Mouse (Mus musculus): ENCODE data around the gene Il13. TPM values are rescaled to one million over a fixed set of nuclear protein-coding genes. Genes with fewer than 3 reads are reported as not detected.

Gene Il13
- total and polyA plus RNA-seq, 3 experiments: not detected

GRCm38 (mm10) chr11:53627859-53628258, 6.6 kb downstream of the Il13 start:
- Histone ChIP-seq H3K4me3 (ENCODE audit: control insufficient read depth in 1 of 2, insufficient read depth in 1 of 2, low read depth in 2 of 2, low read length in 2 of 2) (no peak overlapping the region), H3K4me1 (ENCODE audit: control insufficient read depth in 1 of 2, insufficient read depth in 2 of 2, low read length in 2 of 2) (peaks cover 34 to 54% of the 10 kb centered on the region in 2 experiments), H3K27ac (ENCODE audit: control insufficient read depth, low read depth, low read length) (peak overlapping the region; percentile 90), H3K36me3 (ENCODE audit: control insufficient read depth in 1 of 2, insufficient read depth in 2 of 2, low read length in 2 of 2) (peaks cover 0 to 39% of the 10 kb centered on the region in 2 experiments; a peak in 2 of 4 replicates), H3K9me3 (replicated peaks; ENCODE audit: insufficient read depth, low read length) (no peaks in the 10 kb centered on the region), H3K79me2 (ENCODE audit: control insufficient read depth, insufficient read depth, low read length, poor library complexity) (peaks cover 2% of the 10 kb centered on the region; the same call in 1 of the 2 replicates), H3K27me3 (ENCODE audit: control insufficient read depth in 1 of 2, insufficient read depth in 2 of 2, low read length in 2 of 2) (no peaks in the 10 kb centered on the region), H3K9ac (ENCODE audit: control insufficient read depth, low read depth, low read length, poor library complexity, severe bottlenecking) (peak overlapping the region; percentile 69)
- DNase-seq (ENCODE audit: low read depth, low spot score): peak; percentile 98
- TF ChIP-seq HCFC1 (IDR thresholded peaks at IDR 0.05; ENCODE audit: low read depth, low read length): peak; percentile 54
- peak; percentile 45; the same call in 1 of the 2 replicates for TF ChIP-seq ZNF384 (IDR thresholded peaks at IDR 0.05; ENCODE audit: low read depth, low read length)
- peak; percentile 92 for TF ChIP-seq SMC3 (IDR thresholded peaks at IDR 0.05; ENCODE audit: low read depth, low read length)
- TF ChIP-seq ZKSCAN1 (IDR thresholded peaks at IDR 0.05; ENCODE audit: low read depth, low read length): no peak
- no peak for TF ChIP-seq ELF1 (IDR thresholded peaks at IDR 0.05; ENCODE audit: low read depth, low read length)
- no peak for TF ChIP-seq USF1 (IDR thresholded peaks at IDR 0.05; ENCODE audit: low read depth, low read length)
- peak; percentile 79; the same call in 1 of the 2 replicates for TF ChIP-seq MAZ (IDR thresholded peaks at IDR 0.05; ENCODE audit: low read depth, low read length)
- TF ChIP-seq POLR2A (IDR thresholded peaks at IDR 0.05; ENCODE audit: control insufficient read depth in 1 of 2, insufficient read depth in 1 of 2, low read depth in 1 of 2, low read length in 2 of 2, poor library complexity in 1 of 2): peak in 1 of 2 experiments; percentile 45; a peak in 1 of 4 replicates
- TF ChIP-seq TCF12 (IDR thresholded peaks at IDR 0.05; ENCODE audit: low read depth, low read length): 0 out of 2 replicates have a peak, but pooled peaks have one; percentile 3
- peak; percentile 68; the same call in 1 of the 2 replicates for TF ChIP-seq MYC (IDR thresholded peaks at IDR 0.05; ENCODE audit: low read depth, low read length)
- peak; percentile 91 for TF ChIP-seq ZC3H11A (IDR thresholded peaks at IDR 0.05; ENCODE audit: low read depth, low read length)
- no peak for TF ChIP-seq KAT2A (conservative IDR thresholded peaks at IDR 0.05; ENCODE audit: low read depth, low read length)
- no peak for TF ChIP-seq CHD2 (IDR thresholded peaks at IDR 0.05; ENCODE audit: low read length)
- no peak for TF ChIP-seq CHD1 (IDR thresholded peaks at IDR 0.05; ENCODE audit: low read depth, low read length)
- TF ChIP-seq SIN3A (IDR thresholded peaks at IDR 0.05; ENCODE audit: low read length): peak; percentile 45; the same call in 1 of the 2 replicates
- no peak for TF ChIP-seq MAFK (IDR thresholded peaks at IDR 0.05; ENCODE audit: borderline replicate concordance, low read depth, low read length)
- TF ChIP-seq MEF2A (IDR thresholded peaks at IDR 0.05; ENCODE audit: extremely low read depth, insufficient replicate concordance, low read depth, low read length, poor library complexity, severe bottlenecking): no peak
- no peak for TF ChIP-seq UBTF (IDR thresholded peaks at IDR 0.05; ENCODE audit: borderline replicate concordance, insufficient read depth, low read depth, low read length)
- peak; percentile 83; the same call in 1 of the 2 replicates for TF ChIP-seq MAX (IDR thresholded peaks at IDR 0.05; ENCODE audit: low read length)
- no peak for TF ChIP-seq POLR2AphosphoS2 (IDR thresholded peaks at IDR 0.05; ENCODE audit: low read length)
- TF ChIP-seq CTCF (IDR thresholded peaks at IDR 0.05 in 2 of 3, conservative IDR thresholded peaks at IDR 0.05 in 1 of 3; ENCODE audit: control insufficient read depth in 1 of 3, insufficient read depth in 1 of 3, low read depth in 2 of 3, low read length in 3 of 3, poor library complexity in 1 of 3, severe bottlenecking in 1 of 3): peak; percentile 72 to 97 (median 89)
- TF ChIP-seq JUND (IDR thresholded peaks at IDR 0.05; ENCODE audit: low read depth, low read length): no peak
- no peak; the same call in 1 of the 2 replicates for TF ChIP-seq MXI1 (IDR thresholded peaks at IDR 0.05; ENCODE audit: low read depth, low read length)
- TF ChIP-seq NRF1 (IDR thresholded peaks at IDR 0.05; ENCODE audit: insufficient read depth, low read depth, low read length, poor library complexity, severe bottlenecking): no peak
- TF ChIP-seq ETS1 (IDR thresholded peaks at IDR 0.05; ENCODE audit: low read depth, low read length): no peak; the same call in 1 of the 2 replicates
- no peak; the same call in 1 of the 2 replicates for TF ChIP-seq GATA1 (IDR thresholded peaks at IDR 0.05; ENCODE audit: low read depth, low read length)
- TF ChIP-seq BHLHE40 (IDR thresholded peaks at IDR 0.05; ENCODE audit: borderline replicate concordance, low read depth, low read length): no peak
- TF ChIP-seq TAL1 (IDR thresholded peaks at IDR 0.05; ENCODE audit: low read length): no peak
- no peak for TF ChIP-seq USF2 (IDR thresholded peaks at IDR 0.05; ENCODE audit: borderline replicate concordance in 1 of 2, insufficient read depth in 1 of 2, low read depth in 1 of 2, low read length in 2 of 2)
- TF ChIP-seq NELFE (IDR thresholded peaks at IDR 0.05; ENCODE audit: low read depth, low read length): peak; percentile 32; the same call in 1 of the 2 replicates
- no peak for TF ChIP-seq GABPA (IDR thresholded peaks at IDR 0.05; ENCODE audit: low read depth, low read length)
- no peak for TF ChIP-seq E2F4 (IDR thresholded peaks at IDR 0.05; ENCODE audit: borderline replicate concordance, low read depth, low read length)
- peak in 1 of 2 experiments; percentile 15; a peak in 1 of 4 replicates for TF ChIP-seq EP300 (IDR thresholded peaks at IDR 0.05; ENCODE audit: low read depth in 1 of 2, low read length in 2 of 2)
- peak; percentile 91 for TF ChIP-seq RAD21 (IDR thresholded peaks at IDR 0.05; ENCODE audit: low read depth, low read length)
- no peak for TF ChIP-seq MYB (IDR thresholded peaks at IDR 0.05; ENCODE audit: low read depth, low read length)
- no peak for TF ChIP-seq RCOR1 (IDR thresholded peaks at IDR 0.05; ENCODE audit: low read depth, low read length)
- no peak; the same call in 1 of the 2 replicates for TF ChIP-seq ZMIZ1 (IDR thresholded peaks at IDR 0.05; ENCODE audit: low read depth, low read length)
